Mouse (Mus musculus): Measurements from ENCODE around the gene Foxj2. TPM values are rescaled to one million over a fixed set of nuclear protein-coding genes. Genes with fewer than 3 reads are reported as not detected.

The Foxj2 gene
- polyA plus RNA-seq, 1 experiment = 12.5 TPM

DNA sequence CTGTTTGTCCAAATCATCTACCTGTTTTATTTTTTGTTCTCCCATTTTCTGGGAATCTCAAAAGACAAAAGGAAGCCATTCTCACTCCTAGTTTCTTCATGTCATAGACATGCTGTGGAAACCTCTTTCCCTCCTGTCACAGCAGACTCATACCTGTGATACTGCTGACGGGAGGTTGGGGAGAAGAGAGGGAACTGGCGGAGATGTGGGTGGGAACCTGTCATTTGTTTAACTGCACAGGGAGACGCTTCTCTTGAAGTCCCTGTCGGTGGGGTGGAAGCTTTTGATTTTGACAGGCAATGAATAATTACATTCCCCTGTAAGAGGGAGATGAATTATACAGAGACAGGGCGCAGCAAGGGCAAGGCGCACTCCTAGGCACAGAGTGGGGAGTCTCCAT is 24.0 kb downstream of the Foxj2 start:
- TF ChIP-seq CTCF (IDR thresholded peaks at IDR 0.05; ENCODE audit: borderline replicate concordance, extremely low read depth, insufficient read depth, insufficient read length) (no peak), POLR2A (IDR thresholded peaks at IDR 0.05; ENCODE audit: borderline replicate concordance, extremely low read depth, insufficient read depth, insufficient read length, poor library complexity, severe bottlenecking) (no peak)
- peak; percentile 30 for DNase-seq (ENCODE audit: low read depth)

DNA sequence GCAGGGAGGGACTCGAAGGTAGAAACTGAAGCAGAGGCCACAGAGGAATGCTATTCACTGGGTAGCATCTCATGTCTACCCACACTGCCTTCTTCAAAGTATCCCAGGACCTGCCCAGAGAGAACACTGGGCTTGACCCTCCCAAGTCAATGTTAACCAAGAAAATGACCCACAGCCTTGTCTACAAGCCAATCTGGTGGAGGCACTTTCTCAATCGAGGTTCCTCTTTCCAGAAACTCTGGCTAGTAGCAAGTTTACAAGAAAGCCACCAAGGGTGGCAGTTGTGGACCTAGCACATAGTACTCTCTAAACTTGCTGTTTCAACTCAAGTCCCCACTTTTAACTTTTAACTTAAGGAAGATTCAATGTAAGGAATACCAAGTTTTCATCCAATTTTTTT is 33.0 kb downstream of the Foxj2 start:
- TF ChIP-seq POLR2A (IDR thresholded peaks at IDR 0.05; ENCODE audit: borderline replicate concordance, extremely low read depth, insufficient read depth, insufficient read length, poor library complexity, severe bottlenecking) (no peak), CTCF (IDR thresholded peaks at IDR 0.05; ENCODE audit: borderline replicate concordance, extremely low read depth, insufficient read depth, insufficient read length) (no peak)
- no peak for DNase-seq (ENCODE audit: low read depth)

DNA sequence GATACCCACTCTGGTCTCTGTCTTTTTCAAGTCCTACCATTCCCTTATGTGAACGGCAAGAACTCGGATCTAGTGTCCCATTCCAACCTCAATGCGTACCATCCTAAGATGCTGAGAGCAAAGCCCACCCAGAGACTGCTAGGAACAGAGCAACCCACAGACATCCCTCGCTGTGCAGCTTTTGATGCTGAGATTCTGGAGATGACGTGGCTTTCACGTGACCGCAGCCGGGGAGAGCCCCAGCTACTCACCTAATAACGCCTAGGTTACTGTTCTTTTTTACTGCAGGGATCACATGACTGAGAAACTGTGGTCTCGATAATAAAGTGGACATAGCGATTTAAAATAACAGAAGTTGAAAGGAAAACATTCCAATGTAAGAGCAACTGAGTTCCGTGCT is 34.8 kb downstream of the Foxj2 start:
- TF ChIP-seq POLR2A (IDR thresholded peaks at IDR 0.05; ENCODE audit: borderline replicate concordance, extremely low read depth, insufficient read depth, insufficient read length, poor library complexity, severe bottlenecking) = no peak
- no peak for TF ChIP-seq CTCF (IDR thresholded peaks at IDR 0.05; ENCODE audit: borderline replicate concordance, extremely low read depth, insufficient read depth, insufficient read length)
- no peak for DNase-seq (ENCODE audit: low read depth)

DNA sequence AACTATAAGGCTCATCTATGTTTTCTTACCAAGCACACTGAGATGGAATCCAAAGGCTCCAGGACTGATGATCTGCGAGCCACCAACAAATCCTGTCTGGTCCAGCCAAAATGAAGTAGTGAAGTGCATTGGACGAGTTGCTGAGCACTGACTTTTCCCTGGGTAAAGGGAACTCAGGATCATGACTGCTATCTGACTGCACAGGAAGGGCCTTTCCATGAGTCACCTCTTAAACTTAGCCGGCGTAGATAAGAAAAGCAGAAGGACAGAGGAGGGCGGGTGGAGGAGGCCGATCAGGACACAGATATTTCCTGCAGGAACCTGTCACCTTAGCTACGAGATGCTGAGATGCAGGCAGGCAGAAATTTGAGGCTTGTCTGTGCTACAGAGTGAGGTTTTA is 36.2 kb downstream of the Foxj2 start, which contains the start of gene C3ar1:
Gene C3ar1 (minus strand): TSS at position 207 of the 400 bp plus-strand sequence.
- TF ChIP-seq POLR2A (IDR thresholded peaks at IDR 0.05; ENCODE audit: borderline replicate concordance, extremely low read depth, insufficient read depth, insufficient read length, poor library complexity, severe bottlenecking) (no peak), CTCF (IDR thresholded peaks at IDR 0.05; ENCODE audit: borderline replicate concordance, extremely low read depth, insufficient read depth, insufficient read length) (no peak)

DNA sequence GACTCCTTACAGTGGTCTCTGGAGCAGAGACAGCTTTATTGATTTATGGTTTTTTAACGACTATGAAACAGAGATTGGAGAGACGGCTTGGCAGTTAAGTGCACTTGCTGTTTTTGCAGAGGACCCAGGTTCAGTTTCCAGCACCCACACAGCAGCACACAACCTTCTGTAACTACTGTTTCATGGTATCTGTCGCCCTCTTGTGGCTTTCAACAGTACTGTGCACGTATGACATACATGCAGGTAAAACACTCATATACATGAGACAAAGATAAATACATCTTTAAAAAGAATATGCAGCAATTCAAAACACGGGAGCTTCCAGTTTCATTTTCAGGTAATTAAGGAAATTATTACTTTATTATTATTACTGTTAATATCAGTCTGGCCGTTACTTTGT is 42.7 kb downstream of the Foxj2 start:
- DNase-seq (ENCODE audit: low read depth) = no peak
- no peak for TF ChIP-seq CTCF (IDR thresholded peaks at IDR 0.05; ENCODE audit: borderline replicate concordance, extremely low read depth, insufficient read depth, insufficient read length)
- TF ChIP-seq POLR2A (IDR thresholded peaks at IDR 0.05; ENCODE audit: borderline replicate concordance, extremely low read depth, insufficient read depth, insufficient read length, poor library complexity, severe bottlenecking) = no peak

More for the DNA sequence above, 36.2 kb downstream of the Foxj2 start, which contains the start of gene C3ar1:
- DNase-seq (ENCODE audit: low read depth) = no peak

DNA sequence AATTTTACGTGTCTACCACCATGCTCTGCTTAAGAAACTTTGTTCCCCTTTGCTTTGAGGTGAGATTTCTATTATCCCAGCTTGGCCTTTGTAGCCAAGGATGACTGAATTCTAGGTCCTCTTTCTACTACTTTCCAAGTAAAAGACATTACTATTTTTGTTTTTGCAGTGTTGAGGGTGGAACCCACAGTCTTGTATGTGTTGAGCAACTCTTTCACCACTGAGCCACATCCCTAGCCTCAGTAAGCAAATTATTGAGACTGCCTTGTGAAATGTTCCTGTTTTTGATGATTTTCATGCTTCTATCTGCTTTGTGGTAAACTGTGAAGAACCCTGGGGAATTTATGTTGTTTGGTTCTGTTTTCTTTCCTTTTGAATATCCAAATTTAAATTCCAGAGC is 43.2 kb downstream of the Foxj2 start:
- TF ChIP-seq CTCF (IDR thresholded peaks at IDR 0.05; ENCODE audit: borderline replicate concordance, extremely low read depth, insufficient read depth, insufficient read length) (no peak), POLR2A (IDR thresholded peaks at IDR 0.05; ENCODE audit: borderline replicate concordance, extremely low read depth, insufficient read depth, insufficient read length, poor library complexity, severe bottlenecking) (no peak)

DNA sequence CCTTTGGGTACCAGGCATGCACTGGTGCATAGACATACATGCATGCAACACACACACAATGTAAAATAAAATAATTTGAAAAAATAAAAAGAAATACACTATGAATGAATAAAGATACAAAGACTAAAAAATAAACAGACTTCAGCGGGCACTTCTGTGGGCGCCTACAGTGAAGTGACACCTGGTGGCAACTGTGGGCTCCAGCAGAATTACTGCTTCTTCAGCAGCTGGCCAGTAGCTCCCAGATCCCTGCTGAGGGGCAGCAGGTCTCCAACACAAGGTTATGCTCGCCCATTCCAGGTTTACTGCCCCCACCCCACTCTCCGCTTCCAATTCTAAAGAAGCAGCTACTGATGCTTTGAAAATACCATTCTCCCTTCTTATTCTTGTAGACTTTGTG is 48.2 kb downstream of the Foxj2 start:
- peak; percentile 39; the same call in 1 of the 2 replicates for TF ChIP-seq CTCF (IDR thresholded peaks at IDR 0.05; ENCODE audit: borderline replicate concordance, extremely low read depth, insufficient read depth, insufficient read length)
- no peak for TF ChIP-seq POLR2A (IDR thresholded peaks at IDR 0.05; ENCODE audit: borderline replicate concordance, extremely low read depth, insufficient read depth, insufficient read length, poor library complexity, severe bottlenecking)
- DNase-seq (ENCODE audit: low read depth) = peak; percentile 11

More for the DNA sequence above, 43.2 kb downstream of the Foxj2 start:
- DNase-seq (ENCODE audit: low read depth) = no peak

DNA sequence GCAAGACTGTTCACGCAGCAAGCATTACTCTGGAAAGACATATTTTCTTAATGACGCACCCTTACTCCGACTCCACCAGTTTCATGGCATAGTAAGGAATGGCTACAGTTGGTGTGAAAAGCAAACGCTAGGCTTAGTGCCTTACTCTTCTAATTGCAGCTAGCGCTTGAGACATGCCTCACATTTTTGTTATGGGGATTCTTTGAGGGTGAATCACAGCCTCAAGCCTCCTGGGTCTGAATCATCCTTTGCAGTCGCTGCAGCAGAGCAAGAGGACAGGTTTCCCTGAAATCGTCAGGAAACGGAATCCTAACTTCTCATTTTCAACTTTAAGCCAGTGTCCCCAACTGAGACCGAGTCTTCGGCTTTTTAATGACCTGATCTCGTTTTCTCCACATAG is 50.1 kb downstream of the Foxj2 start:
- TF ChIP-seq CTCF (IDR thresholded peaks at IDR 0.05; ENCODE audit: borderline replicate concordance, extremely low read depth, insufficient read depth, insufficient read length) (no peak), POLR2A (IDR thresholded peaks at IDR 0.05; ENCODE audit: borderline replicate concordance, extremely low read depth, insufficient read depth, insufficient read length, poor library complexity, severe bottlenecking) (no peak)
- no peak for DNase-seq (ENCODE audit: low read depth)

DNA sequence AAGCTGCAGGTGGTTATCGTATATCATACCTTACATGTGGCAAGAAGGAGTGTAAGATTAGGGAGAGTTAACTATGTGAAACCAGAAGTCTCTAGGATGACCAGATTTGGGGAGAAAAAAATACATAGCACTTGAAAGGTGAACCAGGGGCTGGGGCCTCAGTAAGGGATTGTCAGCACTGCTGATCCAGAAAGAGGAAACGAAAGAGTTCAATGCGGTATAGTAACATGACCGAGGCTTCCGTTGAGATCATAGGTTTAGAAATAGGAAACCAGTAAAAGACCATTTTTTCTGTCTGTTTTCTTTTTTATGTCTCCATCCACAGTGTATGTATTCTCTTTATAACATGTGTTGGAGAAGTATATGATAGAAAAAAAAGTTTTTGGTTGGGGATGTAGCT is 53.1 kb downstream of the Foxj2 start:
- no peak for DNase-seq (ENCODE audit: low read depth)

DNA sequence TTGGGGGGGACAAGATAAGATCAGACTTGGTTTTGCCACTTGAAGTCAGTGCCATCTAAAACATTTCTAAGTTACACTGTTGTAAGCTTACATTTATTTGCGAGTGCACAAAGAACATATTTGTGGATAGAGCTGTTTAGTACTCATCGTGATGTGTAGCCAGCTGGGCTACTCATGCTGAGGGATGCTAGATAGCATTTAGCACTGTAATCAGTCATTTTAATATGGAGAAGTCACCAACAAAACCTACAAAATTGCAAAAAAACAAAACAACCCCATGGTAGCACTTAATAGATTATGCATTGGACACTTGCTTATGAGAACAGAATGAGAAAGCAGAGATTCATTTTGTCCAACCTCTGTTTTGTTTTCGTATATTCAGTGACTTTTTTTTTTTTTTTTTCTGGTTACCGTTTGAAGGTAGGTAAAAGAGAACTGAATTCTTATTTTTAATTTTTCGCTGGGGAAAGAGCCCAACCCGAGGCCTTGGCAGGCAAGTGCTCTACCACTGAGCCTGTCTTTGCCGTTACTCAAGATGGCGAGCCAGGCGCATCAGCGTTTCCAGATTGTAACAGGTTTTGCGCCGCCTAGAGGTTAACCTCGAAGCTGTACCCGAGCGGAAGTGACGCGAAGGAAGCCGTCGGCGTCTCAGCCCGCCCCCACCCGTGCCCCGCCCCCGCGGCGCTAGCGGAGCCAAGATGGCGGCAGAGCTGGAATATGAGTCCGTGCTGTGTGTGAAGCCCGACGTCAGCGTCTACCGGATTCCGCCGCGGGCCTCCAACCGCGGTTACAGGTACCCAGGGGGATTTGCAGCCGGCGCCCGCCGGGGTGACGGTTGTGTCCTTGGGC is 54.4 kb downstream of the Foxj2 start, which contains the start of gene Necap1:
Gene Necap1 (plus strand): TSS at position 604 of the 849 bp plus-strand sequence.
- TF ChIP-seq CTCF (IDR thresholded peaks at IDR 0.05; ENCODE audit: borderline replicate concordance, extremely low read depth, insufficient read depth, insufficient read length) (peak; percentile 92), POLR2A (IDR thresholded peaks at IDR 0.05; ENCODE audit: borderline replicate concordance, extremely low read depth, insufficient read depth, insufficient read length, poor library complexity, severe bottlenecking) (peak; percentile 87)
- peak; percentile 98 for DNase-seq (ENCODE audit: low read depth)

More for the DNA sequence above, 53.1 kb downstream of the Foxj2 start:
- TF ChIP-seq POLR2A (IDR thresholded peaks at IDR 0.05; ENCODE audit: borderline replicate concordance, extremely low read depth, insufficient read depth, insufficient read length, poor library complexity, severe bottlenecking) = no peak
- no peak for TF ChIP-seq CTCF (IDR thresholded peaks at IDR 0.05; ENCODE audit: borderline replicate concordance, extremely low read depth, insufficient read depth, insufficient read length)

DNA sequence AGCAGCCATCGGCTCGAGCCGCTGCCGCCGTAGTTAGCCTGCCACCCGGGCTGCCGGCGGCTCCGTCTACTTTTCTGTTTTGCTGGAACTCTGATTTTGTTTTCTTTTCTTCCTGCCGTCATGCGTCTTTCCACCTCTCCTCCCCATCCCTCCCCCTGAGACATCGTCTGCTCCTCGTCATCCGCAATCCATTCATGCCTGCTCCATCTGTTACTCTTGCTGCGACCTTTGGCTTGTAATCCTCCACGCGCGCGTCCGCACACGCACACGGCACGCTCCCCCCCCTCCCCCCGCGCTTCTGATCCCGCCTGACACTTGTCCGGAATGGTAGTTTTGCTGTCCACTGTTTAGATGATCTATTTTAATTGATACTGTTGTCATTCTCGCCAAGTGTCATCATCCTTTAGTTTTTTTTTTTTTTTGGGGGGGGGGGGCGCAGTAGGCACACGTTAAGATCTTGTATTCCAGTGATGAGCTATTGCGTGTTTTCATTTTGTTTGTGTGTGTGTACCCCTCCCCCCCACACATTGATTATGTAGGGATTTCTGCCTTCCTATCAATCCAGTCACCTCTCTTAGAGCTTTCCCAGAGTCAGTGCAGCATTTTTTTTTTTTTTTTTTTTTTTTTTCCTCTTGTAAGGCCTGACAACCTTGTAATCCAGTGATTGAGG is 55.1 kb downstream of the Foxj2 start:
- no peak for TF ChIP-seq POLR2A (IDR thresholded peaks at IDR 0.05; ENCODE audit: borderline replicate concordance, extremely low read depth, insufficient read depth, insufficient read length, poor library complexity, severe bottlenecking)
- TF ChIP-seq CTCF (IDR thresholded peaks at IDR 0.05; ENCODE audit: borderline replicate concordance, extremely low read depth, insufficient read depth, insufficient read length) = no peak
- peak; percentile 72 for DNase-seq (ENCODE audit: low read depth)

Measured in brain, embryonic 14.5 days (tissue).